Mouse (Mus musculus) brain, embryonic 14.5 days (tissue): ENCODE measurements around the gene Crx. TPM values are rescaled to one million over a fixed set of nuclear protein-coding genes. Genes with fewer than 3 reads are reported as not detected.
A peak's percentile ranks its signal among the peaks of the same experiment; 100 is the strongest.
"Not testable (repeated sequence)": the region's sequence is repeated elsewhere in the genome, so short reads cannot be mapped to it uniquely, and the experiment has no call there.

Experiments used
- DNase-seq: peaks from one replicate; pipeline ENCODE4 v3.0.0-alpha.2; 2011; ENCODE audit warnings: low read depth
- CTCF ChIP-seq: fragments of 200-500 bp; IDR thresholded peaks from 2 replicates; pipeline ENCODE4 v1.5.1; 2012; ENCODE audit warnings: inconsistent platforms, mild to moderate bottlenecking, moderate library complexity, borderline replicate concordance; ENCODE audit not compliant: insufficient read depth, insufficient read length; ENCODE audit errors: extremely low read depth
- POLR2A ChIP-seq: fragments of 200-500 bp; IDR thresholded peaks from 2 replicates; pipeline ENCODE4 v1.6.1; 2012; ENCODE audit warnings: mild to moderate bottlenecking, inconsistent platforms, borderline replicate concordance; ENCODE audit not compliant: poor library complexity, insufficient read depth, insufficient read length, severe bottlenecking; ENCODE audit errors: extremely low read depth
- polyA plus RNA-seq: library from polyadenylated mRNA; depleted of rRNA; stranded (reverse); fragments of >200 nt; gene quantifications from 2 replicates; pipeline ENCODE4 v1.2.3, GENCODE M21; 2012; rRNA removed

Crx gene
- polyA plus RNA-seq, result 0.08 and 0.18 TPM in 2 replicates

GRCm38 (mm10) chr7:15879756-15880155, at the start of gene Crx:
TSS of gene Crx (minus strand) at chr7:15879968.
- DNase-seq, result no peak
- TF ChIP-seq CTCF (no peak), POLR2A (no peak)

GRCm38 (mm10) chr7:15922220-15922773, 42.5 kb upstream of the Crx start, which contains the start of gene Selenow:
TSS of gene Selenow (minus strand) at chr7:15922402.
- TF ChIP-seq POLR2A, result peak; percentile 78; the same call in 1 of the 2 replicates
- no peak for TF ChIP-seq CTCF
- DNase-seq, result peak; percentile 98

GRCm38 (mm10) chr7:15921796-15922195, 42.0 kb upstream of the Crx start:
- peak; percentile 81 for DNase-seq

GRCm38 (mm10) chr7:15920645-15921190, 41.0 kb upstream of the Crx start:
- DNase-seq, result no peak
- TF ChIP-seq CTCF (no peak), POLR2A (no peak)

More at GRCm38 (mm10) chr7:15921796-15922195, 42.0 kb upstream of the Crx start:
- TF ChIP-seq CTCF, result no peak

GRCm38 (mm10) chr7:15919947-15920346, 40.2 kb upstream of the Crx start:
- no peak for TF ChIP-seq CTCF
- TF ChIP-seq POLR2A, result no peak
- DNase-seq, result no peak

GRCm38 (mm10) chr7:15918371-15918770, 38.6 kb upstream of the Crx start:
- TF ChIP-seq POLR2A, result no peak
- DNase-seq, result no peak

- TF ChIP-seq CTCF (no peak), POLR2A (no peak)
Observed at GRCm38 (mm10) chr7:15916996-15917395, 37.2 kb upstream of the Crx start.

GRCm38 (mm10) chr7:15916134-15916723, 36.5 kb upstream of the Crx start:
- TF ChIP-seq POLR2A (no peak), CTCF (no peak)
- DNase-seq, result no peak

More at GRCm38 (mm10) chr7:15916996-15917395, 37.2 kb upstream of the Crx start:
- no peak for DNase-seq

- not testable (repeated sequence) for DNase-seq
Observed at GRCm38 (mm10) chr7:15915695-15916094, 35.9 kb upstream of the Crx start.

- TF ChIP-seq CTCF (no peak), POLR2A (no peak)
Observed at GRCm38 (mm10) chr7:15914751-15915150, 35.0 kb upstream of the Crx start.

GRCm38 (mm10) chr7:15914252-15914651, 34.5 kb upstream of the Crx start:
- DNase-seq, result peak; percentile 32

More at GRCm38 (mm10) chr7:15914751-15915150, 35.0 kb upstream of the Crx start:
- no peak for DNase-seq

GRCm38 (mm10) chr7:15912183-15912582, 32.4 kb upstream of the Crx start:
- peak; percentile 89 for DNase-seq
- no peak for TF ChIP-seq POLR2A
- peak; percentile 92 for TF ChIP-seq CTCF

More at GRCm38 (mm10) chr7:15914252-15914651, 34.5 kb upstream of the Crx start:
- no peak for TF ChIP-seq POLR2A
- peak; percentile 71; the same call in 1 of the 2 replicates for TF ChIP-seq CTCF
